Mouse (Mus musculus) heart, adult 18-20 months (tissue): ENCODE results near the gene Ifitm5. TPM values are rescaled to one million over a fixed set of nuclear protein-coding genes. Genes with fewer than 3 reads are reported as not detected.

Experiments
- DNase-seq, 2 experiments: peaks; one replicate each; pipeline ENCODE4 v3.0.0; 2021 to 2022; ENCODE audit warnings: mixed read lengths in 1 of 2
- total RNA-seq, 2 experiments: library from RNA; stranded (reverse); gene quantifications; 2 replicates each; pipeline ENCODE4 v1.2.3; 2021

Gene Ifitm5
- total RNA-seq, 2 experiments from 2014 or later, result 0.46 TPM; not detected in 1

GRCm38 (mm10) chr7:140902036-140902875 lies 47.8 kb downstream of the Ifitm5 start:
- peak; percentile 34 to 40 for DNase-seq

DNA sequence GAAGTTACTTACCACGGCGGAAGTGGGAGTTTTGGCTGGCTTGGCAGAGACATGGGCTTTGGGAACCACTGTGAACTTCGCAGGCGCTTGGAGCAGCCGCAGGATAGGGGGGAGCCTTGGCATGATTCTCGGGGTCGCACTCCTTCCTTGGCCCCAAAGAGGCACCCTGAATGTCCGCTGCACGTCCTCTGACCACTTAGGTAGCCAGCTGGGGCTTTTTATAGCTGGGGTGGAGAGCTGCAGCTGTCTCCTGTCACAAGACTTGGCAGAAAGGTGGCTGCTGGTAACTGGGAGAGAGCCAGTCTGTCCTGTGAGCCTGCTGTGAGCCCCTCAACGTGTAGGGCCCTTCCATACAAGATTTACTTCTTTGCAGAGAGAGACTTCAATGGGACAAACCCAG lies 49.9 kb downstream of the Ifitm5 start, which contains the start of gene Cox8b:
TSS of gene Cox8b (minus strand) at position 227 of the 400 bp plus-strand sequence.
- peak; percentile 72 to 75 for DNase-seq

GRCm38 (mm10) chr7:140899121-140899520 lies 51.0 kb downstream of the Ifitm5 start:
- peak in 1 of 2 experiments; percentile 44 for DNase-seq

Other genes starting within 250 kb of the Ifitm5 start
- 10 to 100 TPM in 1 of 2 experiments, 1 to 10 TPM in 1; 6.0 to 49.3 TPM for gene Cyp2e1, start 186.6 kb downstream of the Ifitm5 start, total RNA-seq
- gene Syce1, start 162.4 kb downstream of the Ifitm5 start, total RNA-seq, result not detected
- gene Zfp941, start 128.1 kb downstream of the Ifitm5 start, total RNA-seq, result under 1 TPM; 0.20 to 0.41 TPM
- 1 to 10 TPM in 1 of 2 experiments, under 1 TPM in 1; 0.77 to 2.4 TPM for gene Urah, start 115.3 kb downstream of the Ifitm5 start, total RNA-seq
- gene Scgb1c1, start 104.7 kb downstream of the Ifitm5 start, total RNA-seq, result 10 to 100 TPM; 30.5 to 32.9 TPM
- gene Odf3, start 102.5 kb downstream of the Ifitm5 start, total RNA-seq, result not detected
- gene Gm45785, start 94.0 kb downstream of the Ifitm5 start, total RNA-seq, result not detected
- 10 to 100 TPM; 18.4 to 21.2 TPM for gene Ric8a, start 93.3 kb downstream of the Ifitm5 start, total RNA-seq
- gene Bet1l, start 92.7 kb downstream of the Ifitm5 start, total RNA-seq, result 1 to 10 TPM; 9.2 TPM
- gene Psmd13, start 68.3 kb downstream of the Ifitm5 start, total RNA-seq, result 10 to 100 TPM; 76.5 to 84.0 TPM
- 10 to 100 TPM; 61.9 to 69.3 TPM for gene Sirt3, start 68.0 kb downstream of the Ifitm5 start, total RNA-seq
- 1,000 to 10,000 TPM; 3,201 to 3,214 TPM for gene Cox8b, start 49.8 kb downstream of the Ifitm5 start, total RNA-seq
- gene Nlrp6, start 29.4 kb downstream of the Ifitm5 start, total RNA-seq, result not detected
- 1 to 10 TPM; 3.5 to 4.3 TPM for gene Pgghg, start 8.9 kb downstream of the Ifitm5 start, total RNA-seq
- not detected for gene Gm45717, start 5.6 kb upstream of the Ifitm5 start, total RNA-seq
- gene Ifitm2, start 5.7 kb upstream of the Ifitm5 start, total RNA-seq, result 10 to 100 TPM; 98.8 to 99.4 TPM
- 1 to 10 TPM; 2.6 to 8.3 TPM for gene Ifitm1, start 16.9 kb upstream of the Ifitm5 start, total RNA-seq
- 100 to 1,000 TPM in 1 of 2 experiments, 10 to 100 TPM in 1; 94.8 to 129 TPM for gene Ifitm3, start 60.5 kb upstream of the Ifitm5 start, total RNA-seq
- not detected for gene Ifitm6, start 67.6 kb upstream of the Ifitm5 start, total RNA-seq
- not detected for gene Gm17387, start 78.8 kb upstream of the Ifitm5 start, total RNA-seq
- gene B4galnt4, start 110.8 kb upstream of the Ifitm5 start, total RNA-seq, result not detected
- 1 to 10 TPM in 1 of 2 experiments, under 1 TPM in 1; 0.37 to 1.6 TPM for gene Pkp3, start 127.9 kb upstream of the Ifitm5 start, total RNA-seq
- 1 to 10 TPM; 4.2 to 4.7 TPM for gene Sigirr, start 150.3 kb upstream of the Ifitm5 start, total RNA-seq
- not detected for gene Ano9, start 167.5 kb upstream of the Ifitm5 start, total RNA-seq
- 10 to 100 TPM; 28.1 to 30.3 TPM for gene Ptdss2, start 172.1 kb upstream of the Ifitm5 start, total RNA-seq
- gene Rnh1, start 222.6 kb upstream of the Ifitm5 start, total RNA-seq, result 10 to 100 TPM; 71.5 to 77.6 TPM
- gene Hras, start 243.7 kb upstream of the Ifitm5 start, total RNA-seq, result 100 to 1,000 TPM in 1 of 2 experiments, 10 to 100 TPM in 1; 91.4 to 103 TPM
- gene Lrrc56, start 243.9 kb upstream of the Ifitm5 start, total RNA-seq, result 1 to 10 TPM; 2.0 to 3.4 TPM